Mouse (Mus musculus) cerebellum, postnatal 36 days (tissue): ENCODE data around the gene Map3k6.
A peak's percentile ranks its signal among the peaks of the same experiment; 100 is the strongest.

Source experiments
- DNase-seq, 2 experiments: peaks; one replicate each; pipeline ENCODE4 v3.0.0; 2021 to 2022; ENCODE audit warnings: mixed read lengths in 2 of 2

The Map3k6 gene

GRCm38 (mm10) chr4:133286476-133287077 lies 46.0 kb downstream of the Map3k6 start:
- no peak for DNase-seq

- no peak for DNase-seq
Measured at GRCm38 (mm10) chr4:133291255-133291654, 50.6 kb downstream of the Map3k6 start.

- no peak for DNase-seq
Measured at GRCm38 (mm10) chr4:133292405-133292804, 51.8 kb downstream of the Map3k6 start.

GRCm38 (mm10) chr4:133292901-133293843 lies 52.6 kb downstream of the Map3k6 start:
- DNase-seq = no peak

GRCm38 (mm10) chr4:133294084-133294483 lies 53.5 kb downstream of the Map3k6 start:
- no peak for DNase-seq

GRCm38 (mm10) chr4:133297360-133297759 lies 56.7 kb downstream of the Map3k6 start:
- no peak for DNase-seq

- DNase-seq = peak; percentile 92 to 94
Measured at GRCm38 (mm10) chr4:133297801-133298238, 57.2 kb downstream of the Map3k6 start.

GRCm38 (mm10) chr4:133298516-133299365 lies 58.1 kb downstream of the Map3k6 start:
- DNase-seq = peak; percentile 85 to 90

- peak; percentile 72 to 84 for DNase-seq
Measured at GRCm38 (mm10) chr4:133299701-133300100, 59.1 kb downstream of the Map3k6 start.

- DNase-seq = no peak
Measured at GRCm38 (mm10) chr4:133300421-133300820, 59.8 kb downstream of the Map3k6 start.

GRCm38 (mm10) chr4:133301802-133302201 lies 61.2 kb downstream of the Map3k6 start:
- peak; percentile 86 to 92 for DNase-seq
